Mouse (Mus musculus) heart, adult 2 months (tissue): ENCODE results near the gene Cldn5.

Source experiments
- CTCF ChIP-seq: fragments of 200-600 bp; IDR thresholded peaks from 2 replicates; pipeline ENCODE4 v1.8.1; 2022; ENCODE audit warnings: antibody characterized with exemption, mild to moderate bottlenecking, moderate library complexity
- POLR2A ChIP-seq: fragments of 200-500 bp; IDR thresholded peaks from 2 replicates; pipeline ENCODE4 v1.6.1; 2011; ENCODE audit warnings: mild to moderate bottlenecking, low read depth, low read length, control low read depth; ENCODE audit not compliant: insufficient read depth

DNA sequence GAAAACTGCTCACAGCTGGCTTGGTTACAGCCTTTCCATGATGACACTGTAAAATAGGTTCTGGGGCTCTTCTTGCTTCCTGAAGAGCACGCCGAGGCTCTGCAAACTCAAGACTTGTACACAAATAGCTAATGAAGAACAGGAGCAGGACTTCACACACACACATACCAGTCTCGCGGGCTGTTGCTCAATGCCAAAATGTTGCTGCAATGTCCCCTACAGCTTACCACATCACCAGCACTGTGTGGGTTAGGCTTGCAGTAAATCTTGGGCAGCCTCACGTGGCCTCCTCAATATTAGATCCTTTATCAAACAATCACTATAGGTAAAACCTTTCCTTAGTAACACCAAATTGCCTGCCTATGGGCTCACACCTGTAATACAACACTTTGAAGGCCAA lies 32.4 kb downstream of the Cldn5 start:
- TF ChIP-seq CTCF (no peak), POLR2A (no peak)
